15 mouse cellular contexts compared by ENCODE assay signal in genomic region chr10:99687011-99687410, GRCm38 (mm10).
A peak's percentile ranks its signal among the peaks of the same experiment; 100 is the strongest.
DNase-seq lines count a peak whose midpoint lies in the region; ATAC-seq lines count a peak whose summit lies in the region.
"Had no signal": no experiment of that assay in that cellular context is flagged by ENCODE, and none has a peak within 500 bp of the region (broad histone marks: within the 10 kb centered on the region; RNA-seq: fewer than 3 reads in every experiment).

No protein-coding gene starts in this region.

- WGBS in heart, embryonic 11.5 days (ENCODE audit: insufficient replicate concordance): 57% methylated on average over 4 of the region's 4 CpGs

- H3K36me3 ChIP-seq in heart, embryonic 11.5 days (ENCODE audit: control insufficient read depth, insufficient read depth, low read length): no peaks in the 10 kb centered on the region
- H3K36me3 ChIP-seq: embryonic facial prominence, embryonic 15.5 days; liver, embryonic 13.5 days had no signal

- no peak for ATAC-seq in heart, embryonic 11.5 days (replicated peaks; ENCODE audit: insufficient number of reproducible peaks, low FRiP score, low TSS enrichment)
- ATAC-seq: CD4-positive, CD25-positive, alpha-beta regulatory T cell, adult 4 months; forebrain, embryonic 16.5 days; inflammation-experienced regulatory T-cells, adult 6 months had no signal

- H3K27me3 ChIP-seq in heart, embryonic 11.5 days (ENCODE audit: control insufficient read depth, insufficient read depth, low read length): no peaks in the 10 kb centered on the region
- H3K27me3 ChIP-seq: embryonic facial prominence, embryonic 15.5 days; liver, embryonic 13.5 days had no signal

- H3K4me2 ChIP-seq in heart, embryonic 11.5 days: no peak overlapping the region
- H3K4me2 ChIP-seq: embryonic facial prominence, embryonic 15.5 days; liver, embryonic 13.5 days had no signal

- no peak overlapping the region for H3K27ac ChIP-seq in heart, embryonic 11.5 days (ENCODE audit: low read depth, low read length)
- H3K27ac ChIP-seq: embryonic facial prominence, embryonic 15.5 days; liver, embryonic 13.5 days had no signal

- no peaks in the 10 kb centered on the region for H3K4me1 ChIP-seq in heart, embryonic 11.5 days (ENCODE audit: control insufficient read depth, insufficient read depth, low read length)
- H3K4me1 ChIP-seq: embryonic facial prominence, embryonic 15.5 days; liver, embryonic 13.5 days had no signal

- peak; percentile 44 to 70 for DNase-seq in heart, adult 18-20 months
- peak; percentile 22 for DNase-seq in NIH3T3 (ENCODE audit: low read depth)
- DNase-seq in fibroblast of lung, adult 2 months (ENCODE audit: low read depth): peak; percentile 25
- peak; percentile 21 for DNase-seq in heart, postnatal 4 days
- no peak for DNase-seq in cerebellum, adult 9-10 months
- DNase-seq in right cerebral cortex, postnatal 36 days (ENCODE audit: low spot score in 2 of 2): no peak
- DNase-seq: cerebellum, postnatal 25 days; liver, embryonic 13.5 days; right cerebral cortex, adult 18-20 months; thymus, postnatal 14 days had no signal

- no peaks in the 10 kb centered on the region for H3K9me3 ChIP-seq in heart, embryonic 11.5 days (replicated peaks; ENCODE audit: control insufficient read depth, low read length)
- H3K9me3 ChIP-seq: embryonic facial prominence, embryonic 15.5 days; liver, embryonic 13.5 days had no signal

- H3K9ac ChIP-seq in heart, embryonic 11.5 days (ENCODE audit: low read depth, low read length): no peak overlapping the region
- H3K9ac ChIP-seq: embryonic facial prominence, embryonic 15.5 days; liver, embryonic 13.5 days had no signal

- H3K4me3 ChIP-seq in heart, embryonic 11.5 days (ENCODE audit: low read depth, low read length): no peak overlapping the region
- H3K4me3 ChIP-seq: embryonic facial prominence, embryonic 15.5 days; liver, embryonic 13.5 days had no signal

Comparison
In these comparisons a context has a peak if more than half of its experiments do, and no peak if none do; other contexts are left out.
1. DNase-seq: peak in heart, adult 18-20 months (2 of 2), NIH3T3 (single experiment), fibroblast of lung, adult 2 months (single experiment) and heart, postnatal 4 days (single experiment); none in cerebellum, adult 9-10 months (single experiment) and right cerebral cortex, postnatal 36 days (0 of 2).